Mouse (Mus musculus): Measurements from ENCODE around the gene Angptl2. TPM values are rescaled to one million over a fixed set of nuclear protein-coding genes. Genes with fewer than 3 reads are reported as not detected.

Angptl2 gene
- polyA plus RNA-seq (2011; ENCODE audit: insufficient read depth, insufficient read length, low read depth, missing spikeins) = 5.6 and 7.4 TPM in 2 replicates

- Histone ChIP-seq H3K4me1 (ENCODE audit: control insufficient read depth, insufficient read depth, low read length) (no peaks in the 10 kb centered on the region), H3K9ac (ENCODE audit: low read depth, poor library complexity, severe bottlenecking) (peak within 1 kb of the TSS; percentile 5; the same call in 1 of the 2 replicates), H3K27me3 (ENCODE audit: control insufficient read depth, insufficient read depth, low read length, poor library complexity, severe bottlenecking) (no peaks in the 10 kb centered on the region), H3K9me3 (replicated peaks; ENCODE audit: control insufficient read depth, insufficient read depth, low read length, poor library complexity, severe bottlenecking) (no peaks in the 10 kb centered on the region), H3K36me3 (ENCODE audit: control insufficient read depth, insufficient read depth, low read length, poor library complexity, severe bottlenecking) (no peaks in the 10 kb centered on the region), H3K27ac (ENCODE audit: insufficient read depth, low read length) (no peak within 1 kb of the TSS), H3K4me3 (ENCODE audit: low read depth, low read length) (peak within 1 kb of the TSS; percentile 62)
- TF ChIP-seq CTCF (IDR thresholded peaks at IDR 0.05; ENCODE audit: low read depth, low read length) (no peak), EP300 (IDR thresholded peaks at IDR 0.05; ENCODE audit: insufficient read depth, low read depth, low read length) (no peak), POLR2A (IDR thresholded peaks at IDR 0.05; ENCODE audit: insufficient read depth, low read length) (no peak)
These were observed at the start of gene Angptl2 for GRCm38 (mm10) chr2:33215700-33216509. Angptl2 (plus strand) TSS chr2:33216069.

DNA sequence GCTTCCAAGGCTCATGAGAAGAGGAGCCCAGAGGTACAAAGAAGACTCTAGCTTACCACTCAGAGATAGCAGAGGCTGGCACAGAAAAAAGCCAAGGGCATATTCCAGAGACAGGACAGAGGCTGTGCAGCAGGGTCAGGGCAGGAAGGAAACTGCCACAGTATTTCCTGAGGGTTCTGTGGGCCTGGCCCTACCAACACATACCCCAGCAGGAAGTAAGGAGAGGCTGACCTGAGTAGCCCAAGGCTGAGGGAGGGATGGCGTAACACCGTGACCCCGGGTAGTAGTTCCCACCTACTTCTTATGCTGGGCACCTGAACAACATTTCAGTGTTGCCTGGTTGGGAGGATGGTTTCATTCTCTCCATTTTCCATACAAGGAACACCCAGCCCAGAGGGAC, 48.8 kb upstream of the Angptl2 start:
- Histone ChIP-seq H3K27ac (ENCODE audit: insufficient read depth, low read length) (no peak overlapping the region), H3K4me3 (ENCODE audit: low read depth, low read length) (no peak overlapping the region), H3K36me3 (ENCODE audit: control insufficient read depth, insufficient read depth, low read length, poor library complexity, severe bottlenecking) (no peaks in the 10 kb centered on the region), H3K9ac (ENCODE audit: low read depth, poor library complexity, severe bottlenecking) (no peak overlapping the region), H3K27me3 (ENCODE audit: control insufficient read depth, insufficient read depth, low read length, poor library complexity, severe bottlenecking) (no peaks in the 10 kb centered on the region), H3K9me3 (replicated peaks; ENCODE audit: control insufficient read depth, insufficient read depth, low read length, poor library complexity, severe bottlenecking) (no peaks in the 10 kb centered on the region), H3K4me1 (ENCODE audit: control insufficient read depth, insufficient read depth, low read length) (no peaks in the 10 kb centered on the region)
- TF ChIP-seq POLR2A (IDR thresholded peaks at IDR 0.05; ENCODE audit: insufficient read depth, low read length) (no peak), CTCF (IDR thresholded peaks at IDR 0.05; ENCODE audit: low read depth, low read length) (no peak), EP300 (IDR thresholded peaks at IDR 0.05; ENCODE audit: insufficient read depth, low read depth, low read length) (no peak)

GRCm38 (mm10) chr2:33169445-33169844, 46.4 kb upstream of the Angptl2 start:
- Histone ChIP-seq H3K9ac (ENCODE audit: low read depth, poor library complexity, severe bottlenecking) (no peak overlapping the region), H3K4me1 (ENCODE audit: control insufficient read depth, insufficient read depth, low read length) (no peaks in the 10 kb centered on the region), H3K36me3 (ENCODE audit: control insufficient read depth, insufficient read depth, low read length, poor library complexity, severe bottlenecking) (no peaks in the 10 kb centered on the region), H3K9me3 (replicated peaks; ENCODE audit: control insufficient read depth, insufficient read depth, low read length, poor library complexity, severe bottlenecking) (no peaks in the 10 kb centered on the region), H3K4me3 (ENCODE audit: low read depth, low read length) (no peak overlapping the region), H3K27ac (ENCODE audit: insufficient read depth, low read length) (no peak overlapping the region), H3K27me3 (ENCODE audit: control insufficient read depth, insufficient read depth, low read length, poor library complexity, severe bottlenecking) (no peaks in the 10 kb centered on the region)
- TF ChIP-seq CTCF (IDR thresholded peaks at IDR 0.05; ENCODE audit: low read depth, low read length) (no peak), POLR2A (IDR thresholded peaks at IDR 0.05; ENCODE audit: insufficient read depth, low read length) (no peak), EP300 (IDR thresholded peaks at IDR 0.05; ENCODE audit: insufficient read depth, low read depth, low read length) (no peak)

- no peak for TF ChIP-seq EP300 (IDR thresholded peaks at IDR 0.05; ENCODE audit: insufficient read depth, low read depth, low read length)
- TF ChIP-seq POLR2A (IDR thresholded peaks at IDR 0.05; ENCODE audit: insufficient read depth, low read length) = no peak
- no peak for TF ChIP-seq CTCF (IDR thresholded peaks at IDR 0.05; ENCODE audit: low read depth, low read length)
- Histone ChIP-seq H3K36me3 (ENCODE audit: control insufficient read depth, insufficient read depth, low read length, poor library complexity, severe bottlenecking) (no peaks in the 10 kb centered on the region), H3K9me3 (replicated peaks; ENCODE audit: control insufficient read depth, insufficient read depth, low read length, poor library complexity, severe bottlenecking) (no peaks in the 10 kb centered on the region), H3K4me3 (ENCODE audit: low read depth, low read length) (no peak overlapping the region), H3K4me1 (ENCODE audit: control insufficient read depth, insufficient read depth, low read length) (no peaks in the 10 kb centered on the region), H3K9ac (ENCODE audit: low read depth, poor library complexity, severe bottlenecking) (no peak overlapping the region), H3K27ac (ENCODE audit: insufficient read depth, low read length) (no peak overlapping the region), H3K27me3 (ENCODE audit: control insufficient read depth, insufficient read depth, low read length, poor library complexity, severe bottlenecking) (no peaks in the 10 kb centered on the region)
These were observed 44.9 kb upstream of the Angptl2 start for GRCm38 (mm10) chr2:33170777-33171565.

- H3K27ac ChIP-seq (ENCODE audit: insufficient read depth, low read length) = no peak overlapping the region
- H3K4me3 ChIP-seq (ENCODE audit: low read depth, low read length) = no peak overlapping the region
- H3K36me3 ChIP-seq (ENCODE audit: control insufficient read depth, insufficient read depth, low read length, poor library complexity, severe bottlenecking) = no peaks in the 10 kb centered on the region
- H3K9ac ChIP-seq (ENCODE audit: low read depth, poor library complexity, severe bottlenecking) = no peak overlapping the region
- H3K27me3 ChIP-seq (ENCODE audit: control insufficient read depth, insufficient read depth, low read length, poor library complexity, severe bottlenecking) = no peaks in the 10 kb centered on the region
- H3K4me1 ChIP-seq (ENCODE audit: control insufficient read depth, insufficient read depth, low read length) = no peaks in the 10 kb centered on the region
- TF ChIP-seq EP300 (IDR thresholded peaks at IDR 0.05; ENCODE audit: insufficient read depth, low read depth, low read length) = no peak
- TF ChIP-seq POLR2A (IDR thresholded peaks at IDR 0.05; ENCODE audit: insufficient read depth, low read length) = no peak
- no peak for TF ChIP-seq CTCF (IDR thresholded peaks at IDR 0.05; ENCODE audit: low read depth, low read length)
- H3K9me3 ChIP-seq (replicated peaks; ENCODE audit: control insufficient read depth, insufficient read depth, low read length, poor library complexity, severe bottlenecking) = no peaks in the 10 kb centered on the region
These were observed 42.7 kb upstream of the Angptl2 start for GRCm38 (mm10) chr2:33173126-33173525.

All from ES-Bruce4 (cell line).